Mouse (Mus musculus) lung, postnatal 0 days (tissue): ENCODE measurements around the gene Edc4. TPM values are rescaled to one million over a fixed set of nuclear protein-coding genes. Genes with fewer than 3 reads are reported as not detected.
A peak's percentile ranks its signal among the peaks of the same experiment; 100 is the strongest.

Experiments
- ATAC-seq: fragments of 200-750 bp; cut with Nextera tagmentation; 2 replicates; pipeline ENCODE4 v1.8.0; 2017; ENCODE audit warnings: moderate library complexity
- DNase-seq: peaks from one replicate; pipeline ENCODE4 v3.0.0-alpha.2; 2016; ENCODE audit warnings: low spot score
- H3K27ac ChIP-seq: fragments of 300-500 bp; sonication (generic); 2 replicates; pipeline ENCODE4 v1.5.1; 2014; ENCODE audit warnings: antibody characterized with exemption, mild to moderate bottlenecking, low read length, mixed read lengths
- H3K27me3 ChIP-seq: fragments of 300-500 bp; sonication (generic); replicated peaks from 2 replicates; pipeline ENCODE4 v1.6.1; 2014; ENCODE audit warnings: low read length, mixed read lengths; ENCODE audit not compliant: insufficient read depth
- H3K36me3 ChIP-seq: fragments of 300-500 bp; sonication (generic); 2 replicates; pipeline ENCODE4 v1.6.1; 2014; ENCODE audit warnings: low read length, mixed read lengths; ENCODE audit not compliant: insufficient read depth
- H3K4me1 ChIP-seq: fragments of 300-500 bp; sonication (generic); 2 replicates; pipeline ENCODE4 v1.6.1; 2014; ENCODE audit warnings: antibody characterized with exemption, low read depth, low read length, mixed read lengths; ENCODE audit not compliant: insufficient read depth
- H3K4me2 ChIP-seq: fragments of 300-500 bp; sonication (generic); replicated peaks from 2 replicates; pipeline ENCODE4 v1.6.1; 2014; ENCODE audit warnings: low read depth, mild to moderate bottlenecking, low read length, moderate library complexity, mixed read lengths
- H3K4me3 ChIP-seq: fragments of 300-500 bp; sonication (generic); 2 replicates; pipeline ENCODE4 v1.5.1; 2014; ENCODE audit warnings: low read depth, low read length
- H3K9ac ChIP-seq: fragments of 300-500 bp; sonication (generic); replicated peaks from 2 replicates; pipeline ENCODE4 v1.6.1; 2014; ENCODE audit warnings: low read depth, mild to moderate bottlenecking
- H3K9me3 ChIP-seq: fragments of 300-500 bp; sonication (generic); 2 replicates; pipeline ENCODE4 v1.6.1; 2016; ENCODE audit warnings: low read length, mixed read lengths
- CTCF ChIP-seq: IDR thresholded peaks from 2 replicates; pipeline ENCODE4 v1.5.1; 2016; ENCODE audit warnings: antibody characterized with exemption, mild to moderate bottlenecking
- EP300 ChIP-seq: IDR thresholded peaks from 2 replicates; pipeline ENCODE4 v1.6.1; 2016; ENCODE audit warnings: antibody characterized with exemption, mild to moderate bottlenecking, control low read depth
- WGBS: fragments of 180-500 bp; shearing (Covaris S2); extraction: QIAGEN DNeasy Blood & Tissue Kit; methylation state at CpG from one replicate; pipeline ENCODE4 v1.1.7; 2014; 5-methylcytosine and 5-hydroxymethylcytosine counted together
- polyA plus RNA-seq: library from polyadenylated mRNA; unstranded; fragments of >200 nt; fragmentation: Nextera tagmentation; extraction: Ambion mirVana; gene quantifications from 2 replicates; pipeline ENCODE4 v1.2.1, GENCODE M21; 2015

The Edc4 gene
- polyA plus RNA-seq, 1 experiment from 2014 or later: 17.4 TPM

GRCm38 (mm10) chr8:105860143-105860981 is 20.3 kb upstream of the Edc4 start, which contains the start of gene Nutf2:
TSS of gene Nutf2 (plus strand) at chr8:105860580.
- H3K4me3 ChIP-seq: peak within 1 kb of the TSS; percentile 66
- 2% methylated on average over 49 of the region's 59 CpGs for WGBS
- peak within 1 kb of the TSS; percentile 75 for H3K9ac ChIP-seq
- peak; percentile 97 for ATAC-seq
- DNase-seq: peak; percentile 100
- peaks cover 30% of the 10 kb centered on the region for H3K4me1 ChIP-seq
- no peaks in the 10 kb centered on the region for H3K9me3 ChIP-seq
- TF ChIP-seq EP300 (no peak; the same call in 1 of the 2 replicates), CTCF (no peak)
- no peaks in the 10 kb centered on the region for H3K27me3 ChIP-seq
- no peaks in the 10 kb centered on the region for H3K36me3 ChIP-seq
- H3K4me2 ChIP-seq: peak within 1 kb of the TSS; percentile 86
- peak within 1 kb of the TSS; percentile 83 for H3K27ac ChIP-seq

- no peaks in the 10 kb centered on the region for H3K36me3 ChIP-seq
- peak; percentile 61 for DNase-seq
- H3K27ac ChIP-seq: no peak overlapping the region
- ATAC-seq: no peak
- peaks cover 17% of the 10 kb centered on the region for H3K4me1 ChIP-seq
- H3K4me2 ChIP-seq: peak overlapping the region; percentile 86
- 6% methylated on average over 1 of the region's 1 CpGs for WGBS
- H3K27me3 ChIP-seq: no peaks in the 10 kb centered on the region
- TF ChIP-seq CTCF: peak; percentile 52
- TF ChIP-seq EP300: no peak
- no peaks in the 10 kb centered on the region for H3K9me3 ChIP-seq
- H3K4me3 ChIP-seq: no peak overlapping the region
- H3K9ac ChIP-seq: peak overlapping the region; percentile 75
Observed at GRCm38 (mm10) chr8:105861951-105862350, 18.7 kb upstream of the Edc4 start.

GRCm38 (mm10) chr8:105866364-105867029 is 14.2 kb upstream of the Edc4 start:
- H3K4me1 ChIP-seq: peaks cover 3% of the 10 kb centered on the region
- H3K9ac ChIP-seq: no peak overlapping the region
- no peaks in the 10 kb centered on the region for H3K36me3 ChIP-seq
- H3K27ac ChIP-seq: no peak overlapping the region
- H3K27me3 ChIP-seq: no peaks in the 10 kb centered on the region
- no peak for DNase-seq
- no peak overlapping the region for H3K4me3 ChIP-seq
- TF ChIP-seq CTCF (peak; percentile 61), EP300 (no peak)
- WGBS: 87% methylated on average over 6 of the region's 6 CpGs
- no peak for ATAC-seq
- no peak overlapping the region for H3K4me2 ChIP-seq
- H3K9me3 ChIP-seq: no peaks in the 10 kb centered on the region

GRCm38 (mm10) chr8:105874301-105874700 is 6.4 kb upstream of the Edc4 start:
- 60% methylated on average over 6 of the region's 6 CpGs for WGBS
- peak overlapping the region; percentile 32 for H3K27ac ChIP-seq
- peak; percentile 77 for ATAC-seq

GRCm38 (mm10) chr8:105889756-105890465 is 9.2 kb downstream of the Edc4 start:
- WGBS: 91% methylated on average over 12 of the region's 12 CpGs
- no peak overlapping the region for H3K9ac ChIP-seq
- H3K4me1 ChIP-seq: no peaks in the 10 kb centered on the region
- no peaks in the 10 kb centered on the region for H3K9me3 ChIP-seq
- H3K27me3 ChIP-seq: no peaks in the 10 kb centered on the region
- H3K4me2 ChIP-seq: no peak overlapping the region
- DNase-seq: no peak
- ATAC-seq: no peak
- peaks cover 64% of the 10 kb centered on the region for H3K36me3 ChIP-seq
- TF ChIP-seq EP300: no peak
- H3K27ac ChIP-seq: no peak overlapping the region
- H3K4me3 ChIP-seq: no peak overlapping the region

More at GRCm38 (mm10) chr8:105874301-105874700, 6.4 kb upstream of the Edc4 start:
- H3K4me1 ChIP-seq: no peaks in the 10 kb centered on the region
- H3K9ac ChIP-seq: no peak overlapping the region
- H3K4me2 ChIP-seq: no peak overlapping the region
- H3K27me3 ChIP-seq: no peaks in the 10 kb centered on the region
- DNase-seq: peak; percentile 21
- H3K9me3 ChIP-seq: no peaks in the 10 kb centered on the region
- H3K4me3 ChIP-seq: no peak overlapping the region
- no peak for TF ChIP-seq CTCF
- TF ChIP-seq EP300: no peak
- peaks cover 18% of the 10 kb centered on the region; the same call in 1 of the 2 replicates for H3K36me3 ChIP-seq

GRCm38 (mm10) chr8:105890870-105891269 is 10.2 kb downstream of the Edc4 start:
- H3K9ac ChIP-seq: no peak overlapping the region
- no peak for ATAC-seq
- no peak overlapping the region for H3K4me3 ChIP-seq

More at GRCm38 (mm10) chr8:105890870-105891269, 10.2 kb downstream of the Edc4 start:
- no peaks in the 10 kb centered on the region for H3K4me1 ChIP-seq
- no peak overlapping the region for H3K4me2 ChIP-seq
- no peak overlapping the region for H3K27ac ChIP-seq
- WGBS: 89% methylated on average over 6 of the region's 6 CpGs
- H3K9me3 ChIP-seq: no peaks in the 10 kb centered on the region
- peaks cover 54% of the 10 kb centered on the region for H3K36me3 ChIP-seq
- TF ChIP-seq CTCF (no peak), EP300 (no peak)
- no peaks in the 10 kb centered on the region for H3K27me3 ChIP-seq
- DNase-seq: no peak
